Mouse (Mus musculus) CD4-positive, CD25-positive, alpha-beta regulatory T cell, adult 2 months (primary cell): ENCODE measurements around the gene Slc6a11.

Experiments
- DNase-seq: peaks from one replicate; pipeline ENCODE4 v3.0.0-alpha.2; 2012; ENCODE audit warnings: low read depth, low spot score

Slc6a11 gene

GRCm38 (mm10) chr6:114264426-114264825 is 133.4 kb downstream of the Slc6a11 start:
- no peak for DNase-seq

GRCm38 (mm10) chr6:114266273-114266672 is 135.2 kb downstream of the Slc6a11 start:
- no peak for DNase-seq

- no peak for DNase-seq
Measured at GRCm38 (mm10) chr6:114267979-114268378, 136.9 kb downstream of the Slc6a11 start.

GRCm38 (mm10) chr6:114269589-114269988 is 138.5 kb downstream of the Slc6a11 start:
- no peak for DNase-seq

- no peak for DNase-seq
Measured at GRCm38 (mm10) chr6:114270799-114271198, 139.8 kb downstream of the Slc6a11 start.

GRCm38 (mm10) chr6:114272279-114272678 is 141.2 kb downstream of the Slc6a11 start:
- no peak for DNase-seq

- no peak for DNase-seq
Measured at GRCm38 (mm10) chr6:114273997-114274728, 143.1 kb downstream of the Slc6a11 start.

- no peak for DNase-seq
Measured at GRCm38 (mm10) chr6:114275800-114276199, 144.8 kb downstream of the Slc6a11 start.

GRCm38 (mm10) chr6:114282469-114283277 is 151.6 kb downstream of the Slc6a11 start, which contains the start of gene Slc6a1:
Gene Slc6a1 (plus strand): TSS chr6:114282635.
- DNase-seq: no peak

GRCm38 (mm10) chr6:114283278-114283770 is 152.3 kb downstream of the Slc6a11 start:
- DNase-seq: no peak

GRCm38 (mm10) chr6:114283927-114284703 is 153.1 kb downstream of the Slc6a11 start:
- no peak for DNase-seq

- no peak for DNase-seq
Measured at GRCm38 (mm10) chr6:114285424-114285823, 154.4 kb downstream of the Slc6a11 start.

- DNase-seq: no peak
Measured at GRCm38 (mm10) chr6:114289106-114289505, 158.1 kb downstream of the Slc6a11 start.

- no peak for DNase-seq
Measured at GRCm38 (mm10) chr6:114290184-114290583, 159.1 kb downstream of the Slc6a11 start.

- no peak for DNase-seq
Measured at GRCm38 (mm10) chr6:114290929-114291328, 159.9 kb downstream of the Slc6a11 start.

- no peak for DNase-seq
Measured at GRCm38 (mm10) chr6:114291396-114291795, 160.4 kb downstream of the Slc6a11 start.

GRCm38 (mm10) chr6:114293511-114293910 is 162.5 kb downstream of the Slc6a11 start:
- no peak for DNase-seq

- DNase-seq: no peak
Measured at GRCm38 (mm10) chr6:114295086-114295485, 164.0 kb downstream of the Slc6a11 start.

GRCm38 (mm10) chr6:114297260-114298002 is 166.4 kb downstream of the Slc6a11 start:
- DNase-seq: no peak
